Mouse (Mus musculus) hematopoietic stem cell, adult 5-6 weeks (primary cell): ENCODE measurements around the gene Smtnl2. TPM values are rescaled to one million over a fixed set of nuclear protein-coding genes. Genes with fewer than 3 reads are reported as not detected.
"Not testable (repeated sequence)": the region's sequence is repeated elsewhere in the genome, so short reads cannot be mapped to it uniquely, and the experiment has no call there.

Experiments used
- ATAC-seq, 2 experiments: fragments of 125-278 bp in 1 of 2; replicated peaks in 1 of 2; 2 replicates each; pipeline ENCODE4 v1.8.0; 2016 to 2017; ENCODE audit warnings: inconsistent platforms in 2 of 2, mild to moderate bottlenecking in 2 of 2, moderate number of reproducible peaks in 2 of 2, low read depth in 1 of 2, moderate TSS enrichment in 1 of 2; ENCODE audit not compliant: low FRiP score in 2 of 2, poor library complexity in 2 of 2, severe bottlenecking in 2 of 2, insufficient read depth in 1 of 2, low TSS enrichment in 1 of 2
- total RNA-seq: library from RNA; stranded (forward); fragments of 172-1452, 232-1000 nt; gene quantifications from 2 replicates; pipeline ENCODE4 v1.2.3, GENCODE M21; 2017

The Smtnl2 gene
- total RNA-seq, 1 experiment from 2014 or later: 0.35 TPM

- ATAC-seq: not testable (repeated sequence)
Measured at GRCm38 (mm10) chr11:72430311-72431068, 19.0 kb upstream of the Smtnl2 start.

- peak; percentile 95 to 96 for ATAC-seq
Measured at GRCm38 (mm10) chr11:72429288-72429690, 17.8 kb upstream of the Smtnl2 start.

- ATAC-seq: peak; percentile 60 to 70
Measured at GRCm38 (mm10) chr11:72428694-72429093, 17.2 kb upstream of the Smtnl2 start.

- ATAC-seq: no peak
Measured at GRCm38 (mm10) chr11:72426884-72427283, 15.4 kb upstream of the Smtnl2 start.

GRCm38 (mm10) chr11:72425201-72425600, 13.7 kb upstream of the Smtnl2 start:
- ATAC-seq: no peak

- no peak for ATAC-seq
Measured at GRCm38 (mm10) chr11:72423686-72424085, 12.2 kb upstream of the Smtnl2 start.

- ATAC-seq: peak; percentile 61 to 80
Measured at GRCm38 (mm10) chr11:72421518-72422278, 10.2 kb upstream of the Smtnl2 start.

- ATAC-seq: no peak
Measured at GRCm38 (mm10) chr11:72420460-72421122, 9.1 kb upstream of the Smtnl2 start.

- no peak for ATAC-seq
Measured at GRCm38 (mm10) chr11:72419006-72419405, 7.5 kb upstream of the Smtnl2 start.

- no peak for ATAC-seq
Measured at GRCm38 (mm10) chr11:72418227-72418626, 6.7 kb upstream of the Smtnl2 start.

- ATAC-seq: no peak
Measured at GRCm38 (mm10) chr11:72417376-72417775, 5.9 kb upstream of the Smtnl2 start.

GRCm38 (mm10) chr11:72416666-72417065, 5.2 kb upstream of the Smtnl2 start:
- no peak for ATAC-seq

- ATAC-seq: no peak
Measured at GRCm38 (mm10) chr11:72415155-72415554, 3.6 kb upstream of the Smtnl2 start.

GRCm38 (mm10) chr11:72413601-72414190, 2.2 kb upstream of the Smtnl2 start:
- ATAC-seq: no peak

- no peak for ATAC-seq
Measured at GRCm38 (mm10) chr11:72413016-72413415, 1.5 kb upstream of the Smtnl2 start.

GRCm38 (mm10) chr11:72411945-72412344, 432 bp upstream of the Smtnl2 start:
- no peak for ATAC-seq

GRCm38 (mm10) chr11:72410521-72411092, 906 bp downstream of the Smtnl2 start:
- ATAC-seq: no peak
